Mouse (Mus musculus): Measurements from ENCODE around the gene Serpinb12. TPM values are rescaled to one million over a fixed set of nuclear protein-coding genes. Genes with fewer than 3 reads are reported as not detected.
"Not testable (repeated sequence)": the region's sequence is repeated elsewhere in the genome, so short reads cannot be mapped to it uniquely, and the experiment has no call there.

Serpinb12 gene
- polyA plus RNA-seq (2015; fragmentation: Nextera tagmentation; extraction: Ambion mirVana) = 14.5 and 25.0 TPM in 2 replicates

DNA sequence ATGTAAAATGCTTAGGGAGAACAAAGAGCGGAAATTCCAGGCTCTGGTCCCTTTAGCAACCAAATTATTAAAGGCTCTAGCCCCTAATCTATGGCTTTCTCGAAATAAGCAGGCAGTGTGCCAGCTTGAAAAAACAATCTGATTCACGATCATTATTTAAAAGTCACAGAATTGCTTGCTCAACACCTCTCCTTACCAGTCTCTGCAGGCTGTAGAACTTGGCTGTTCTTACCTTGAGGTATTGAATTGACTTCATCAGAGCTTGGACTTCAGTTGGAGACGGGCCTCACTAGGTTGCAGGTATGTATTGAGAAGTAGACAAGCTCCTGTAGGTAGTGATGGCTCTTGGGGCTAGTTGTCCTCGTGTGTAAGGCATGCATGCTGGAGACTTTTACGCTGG is at the start of gene Serpinb12:
Gene Serpinb12 (plus strand): TSS at position 185 of the 400 bp plus-strand sequence.
- no peak within 1 kb of the TSS for H3K4me3 ChIP-seq (replicated peaks; ENCODE audit: low read length)
- no peaks in the 10 kb centered on the region for H3K27me3 ChIP-seq (ENCODE audit: control insufficient read depth, insufficient read depth, low read length)
- H3K9me3 ChIP-seq (replicated peaks; ENCODE audit: control insufficient read depth, low read length) = no peaks in the 10 kb centered on the region
- ATAC-seq (ENCODE audit: insufficient read depth, low FRiP score) = no peak
- H3K27ac ChIP-seq (ENCODE audit: low read length) = no peak within 1 kb of the TSS
- no peaks in the 10 kb centered on the region for H3K4me1 ChIP-seq (ENCODE audit: control insufficient read depth, insufficient read depth, low read length)
- H3K36me3 ChIP-seq (ENCODE audit: control insufficient read depth, insufficient read depth, low read length) = no peaks in the 10 kb centered on the region
- no peak within 1 kb of the TSS for H3K9ac ChIP-seq (ENCODE audit: low read length)
- 71% methylated on average over 6 of the region's 6 CpGs for WGBS
- H3K4me2 ChIP-seq (ENCODE audit: low read depth, low read length) = no peak within 1 kb of the TSS

DNA sequence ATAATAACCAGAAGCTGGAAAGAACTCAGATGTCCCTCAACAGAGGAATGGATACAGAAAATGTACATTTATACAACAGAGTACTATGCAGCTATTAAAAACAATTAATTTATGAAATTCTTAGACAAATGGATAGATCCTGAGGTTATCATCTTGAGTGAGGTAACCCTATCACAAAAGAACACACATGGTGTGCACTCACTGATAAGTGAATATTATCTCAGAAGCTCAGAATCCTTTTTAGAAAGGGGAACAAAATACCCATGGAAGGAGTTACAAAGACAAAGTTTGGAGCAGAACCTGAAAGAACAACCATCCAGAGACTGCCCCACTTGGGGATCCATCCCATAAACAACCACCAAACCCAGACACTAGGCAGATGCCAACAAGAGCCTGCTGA is 39.1 kb upstream of the Serpinb12 start:
- H3K4me2 ChIP-seq (ENCODE audit: low read depth, low read length); H3K36me3 ChIP-seq (ENCODE audit: control insufficient read depth, insufficient read depth, low read length); ATAC-seq (ENCODE audit: insufficient read depth, low FRiP score); H3K27me3 ChIP-seq (ENCODE audit: control insufficient read depth, insufficient read depth, low read length); H3K27ac ChIP-seq (ENCODE audit: low read length); H3K4me1 ChIP-seq (ENCODE audit: control insufficient read depth, insufficient read depth, low read length); H3K9ac ChIP-seq (ENCODE audit: low read length); H3K4me3 ChIP-seq (replicated peaks; ENCODE audit: low read length); H3K9me3 ChIP-seq (replicated peaks; ENCODE audit: control insufficient read depth, low read length): not testable (repeated sequence)

DNA sequence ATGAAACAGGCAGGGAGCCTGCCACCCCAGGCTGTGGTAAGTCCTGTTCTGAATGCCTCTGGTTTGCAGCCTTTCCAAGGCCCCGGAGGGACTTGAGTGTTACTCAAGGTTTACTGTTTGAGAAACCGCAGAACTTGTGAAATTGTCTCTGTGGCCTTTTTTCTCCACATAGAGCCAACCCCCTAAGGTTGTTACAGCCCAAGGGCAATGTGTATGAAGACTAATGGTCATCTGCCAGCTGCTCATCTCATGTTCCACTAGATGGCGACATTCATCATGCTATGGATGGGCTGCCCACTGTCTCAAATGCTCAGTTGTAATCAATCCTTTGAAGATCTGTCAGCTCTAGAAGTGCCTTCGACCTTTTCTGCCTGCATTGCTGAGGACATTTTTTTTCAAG is 32.8 kb upstream of the Serpinb12 start:
- no peak overlapping the region for H3K9ac ChIP-seq (ENCODE audit: low read length)
- no peaks in the 10 kb centered on the region for H3K36me3 ChIP-seq (ENCODE audit: control insufficient read depth, insufficient read depth, low read length)
- no peaks in the 10 kb centered on the region for H3K4me1 ChIP-seq (ENCODE audit: control insufficient read depth, insufficient read depth, low read length)
- H3K4me3 ChIP-seq (replicated peaks; ENCODE audit: low read length) = no peak overlapping the region
- no peak overlapping the region for H3K27ac ChIP-seq (ENCODE audit: low read length)
- 27% methylated on average over 4 of the region's 4 CpGs for WGBS
- no peak for ATAC-seq (ENCODE audit: insufficient read depth, low FRiP score)
- no peak overlapping the region for H3K4me2 ChIP-seq (ENCODE audit: low read depth, low read length)
- no peaks in the 10 kb centered on the region for H3K27me3 ChIP-seq (ENCODE audit: control insufficient read depth, insufficient read depth, low read length)
- H3K9me3 ChIP-seq (replicated peaks; ENCODE audit: control insufficient read depth, low read length) = no peaks in the 10 kb centered on the region

DNA sequence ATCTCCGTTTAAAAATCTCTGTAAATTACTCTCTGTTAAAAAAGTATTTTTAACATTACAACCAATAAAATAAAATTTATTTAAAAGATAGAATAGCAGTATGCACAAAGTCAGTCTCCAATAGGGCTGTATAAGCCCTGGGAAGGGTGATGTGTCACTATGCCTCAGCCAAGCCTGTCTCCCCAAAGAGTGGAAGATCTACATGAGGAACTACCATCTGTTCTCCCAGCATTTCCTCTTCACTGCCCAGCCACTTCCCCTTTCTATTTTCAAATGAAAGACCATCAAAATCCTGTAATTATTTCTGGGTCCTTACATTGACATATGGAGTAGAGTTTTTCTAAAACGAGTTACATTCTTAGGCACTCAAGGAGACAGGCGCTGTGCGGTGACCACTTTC is 2.3 kb upstream of the Serpinb12 start:
- Histone ChIP-seq H3K9ac (ENCODE audit: low read length) (no peak overlapping the region), H3K36me3 (ENCODE audit: control insufficient read depth, insufficient read depth, low read length) (no peaks in the 10 kb centered on the region), H3K4me3 (replicated peaks; ENCODE audit: low read length) (no peak overlapping the region), H3K4me2 (ENCODE audit: low read depth, low read length) (no peak overlapping the region), H3K9me3 (replicated peaks; ENCODE audit: control insufficient read depth, low read length) (no peaks in the 10 kb centered on the region), H3K27me3 (ENCODE audit: control insufficient read depth, insufficient read depth, low read length) (no peaks in the 10 kb centered on the region), H3K27ac (ENCODE audit: low read length) (peak overlapping the region; percentile 17; the same call in 1 of the 2 replicates), H3K4me1 (ENCODE audit: control insufficient read depth, insufficient read depth, low read length) (no peaks in the 10 kb centered on the region)
- WGBS = 75% methylated on average over 4 of the region's 4 CpGs
- no peak for ATAC-seq (ENCODE audit: insufficient read depth, low FRiP score)

DNA sequence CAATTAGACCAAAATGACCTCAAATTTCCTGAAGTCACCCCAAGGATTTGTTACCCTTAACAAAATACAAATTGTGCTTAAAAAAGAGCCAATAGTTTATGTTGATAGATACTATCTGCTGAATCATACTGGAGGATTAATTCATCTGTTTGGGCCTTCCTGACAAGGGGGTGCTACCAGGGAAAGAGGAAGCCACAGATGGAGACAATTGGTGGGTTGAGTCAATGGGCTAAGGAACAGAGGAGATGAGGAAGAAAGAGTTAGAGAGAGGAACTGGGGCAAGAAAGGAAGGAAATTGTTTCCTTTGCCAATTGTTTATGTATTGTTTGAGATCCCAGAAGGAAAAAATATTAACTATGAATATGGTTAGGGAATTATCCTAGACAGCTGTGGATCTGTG is 591 bp upstream of the Serpinb12 start:
- Histone ChIP-seq H3K27ac (ENCODE audit: low read length) (no peak overlapping the region), H3K9me3 (replicated peaks; ENCODE audit: control insufficient read depth, low read length) (no peaks in the 10 kb centered on the region), H3K9ac (ENCODE audit: low read length) (no peak overlapping the region), H3K27me3 (ENCODE audit: control insufficient read depth, insufficient read depth, low read length) (no peaks in the 10 kb centered on the region), H3K4me2 (ENCODE audit: low read depth, low read length) (no peak overlapping the region), H3K36me3 (ENCODE audit: control insufficient read depth, insufficient read depth, low read length) (no peaks in the 10 kb centered on the region), H3K4me3 (replicated peaks; ENCODE audit: low read length) (no peak overlapping the region), H3K4me1 (ENCODE audit: control insufficient read depth, insufficient read depth, low read length) (no peaks in the 10 kb centered on the region)
- no peak for ATAC-seq (ENCODE audit: insufficient read depth, low FRiP score)

DNA sequence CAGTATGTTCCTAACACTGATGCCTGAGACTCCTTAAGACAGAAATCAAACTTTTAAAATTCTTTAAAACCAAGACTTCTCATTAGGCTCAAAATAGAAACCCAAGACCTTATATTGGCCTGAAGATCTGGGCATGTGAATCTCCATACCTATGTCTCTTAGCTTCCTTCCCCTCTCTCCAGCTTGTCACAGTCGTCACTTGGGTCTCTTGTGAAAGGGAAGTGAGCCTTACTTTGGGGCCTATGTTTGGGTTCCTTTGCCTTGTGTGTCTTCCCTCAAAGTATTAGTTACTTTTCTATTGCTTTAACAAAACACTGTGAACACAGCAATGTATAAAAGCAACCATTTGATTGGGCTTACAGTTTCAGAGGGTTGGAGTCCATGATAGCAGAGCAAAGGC is 13.0 kb downstream of the Serpinb12 start:
- Histone ChIP-seq H3K4me1 (ENCODE audit: control insufficient read depth, insufficient read depth, low read length) (no peaks in the 10 kb centered on the region), H3K27me3 (ENCODE audit: control insufficient read depth, insufficient read depth, low read length) (no peaks in the 10 kb centered on the region), H3K4me3 (replicated peaks; ENCODE audit: low read length) (no peak overlapping the region), H3K9me3 (replicated peaks; ENCODE audit: control insufficient read depth, low read length) (no peaks in the 10 kb centered on the region), H3K4me2 (ENCODE audit: low read depth, low read length) (no peak overlapping the region), H3K36me3 (ENCODE audit: control insufficient read depth, insufficient read depth, low read length) (no peaks in the 10 kb centered on the region), H3K9ac (ENCODE audit: low read length) (no peak overlapping the region), H3K27ac (ENCODE audit: low read length) (no peak overlapping the region)
- WGBS = 57% methylated on average over 1 of the region's 1 CpGs
- ATAC-seq (ENCODE audit: insufficient read depth, low FRiP score) = no peak

DNA sequence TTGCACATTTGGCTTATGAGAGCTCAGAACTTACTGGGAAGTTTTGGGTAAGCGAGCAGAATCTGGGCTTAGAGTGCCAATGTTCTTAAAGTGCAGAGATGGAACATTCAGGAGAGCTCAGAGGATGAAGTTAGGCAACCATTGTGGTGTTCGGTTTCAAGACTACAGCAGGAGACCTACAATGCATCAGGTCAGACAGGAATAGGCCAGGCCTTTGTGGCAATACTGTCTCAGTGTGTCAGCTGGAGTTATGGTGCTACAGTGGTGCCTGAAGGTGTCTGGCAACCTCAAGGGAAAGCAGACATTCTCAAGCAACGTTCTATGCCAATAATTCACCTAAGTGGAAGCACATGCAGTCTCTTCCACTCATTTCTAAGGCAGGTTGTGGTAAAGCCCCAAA is 25.7 kb downstream of the Serpinb12 start:
- no peaks in the 10 kb centered on the region for H3K4me1 ChIP-seq (ENCODE audit: control insufficient read depth, insufficient read depth, low read length)
- 77% methylated on average over 3 of the region's 3 CpGs for WGBS
- no peak overlapping the region for H3K27ac ChIP-seq (ENCODE audit: low read length)
- no peak overlapping the region for H3K4me3 ChIP-seq (replicated peaks; ENCODE audit: low read length)
- no peaks in the 10 kb centered on the region for H3K36me3 ChIP-seq (ENCODE audit: control insufficient read depth, insufficient read depth, low read length)
- ATAC-seq (ENCODE audit: insufficient read depth, low FRiP score) = no peak
- no peaks in the 10 kb centered on the region for H3K9me3 ChIP-seq (replicated peaks; ENCODE audit: control insufficient read depth, low read length)
- H3K27me3 ChIP-seq (ENCODE audit: control insufficient read depth, insufficient read depth, low read length) = no peaks in the 10 kb centered on the region
- H3K9ac ChIP-seq (ENCODE audit: low read length) = no peak overlapping the region
- no peak overlapping the region for H3K4me2 ChIP-seq (ENCODE audit: low read depth, low read length)

DNA sequence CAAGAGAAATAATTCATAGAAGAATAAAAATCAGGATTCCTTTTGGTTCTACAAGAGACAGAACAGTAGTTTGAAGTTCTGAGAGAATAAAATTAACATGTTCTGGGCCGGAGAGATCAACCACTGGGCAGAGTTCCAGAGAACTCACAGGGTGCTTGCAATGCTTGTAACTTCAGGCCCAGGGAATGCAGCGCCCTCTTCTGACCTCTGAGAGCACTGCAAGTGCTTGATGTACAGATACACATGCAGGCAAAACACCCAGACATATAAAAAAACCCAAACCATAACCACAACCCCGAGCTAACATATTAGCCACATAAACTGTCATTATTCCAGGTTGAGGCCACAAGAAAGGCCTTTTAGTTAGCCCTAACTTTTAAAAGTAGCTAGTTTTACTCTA is 26.8 kb downstream of the Serpinb12 start:
- no peak for ATAC-seq (ENCODE audit: insufficient read depth, low FRiP score)
- Histone ChIP-seq H3K27ac (ENCODE audit: low read length) (no peak overlapping the region), H3K4me2 (ENCODE audit: low read depth, low read length) (no peak overlapping the region), H3K4me3 (replicated peaks; ENCODE audit: low read length) (no peak overlapping the region), H3K9ac (ENCODE audit: low read length) (no peak overlapping the region), H3K27me3 (ENCODE audit: control insufficient read depth, insufficient read depth, low read length) (no peaks in the 10 kb centered on the region), H3K9me3 (replicated peaks; ENCODE audit: control insufficient read depth, low read length) (no peaks in the 10 kb centered on the region), H3K4me1 (ENCODE audit: control insufficient read depth, insufficient read depth, low read length) (no peaks in the 10 kb centered on the region), H3K36me3 (ENCODE audit: control insufficient read depth, insufficient read depth, low read length) (no peaks in the 10 kb centered on the region)
- WGBS = 43% methylated on average over 3 of the region's 3 CpGs

DNA sequence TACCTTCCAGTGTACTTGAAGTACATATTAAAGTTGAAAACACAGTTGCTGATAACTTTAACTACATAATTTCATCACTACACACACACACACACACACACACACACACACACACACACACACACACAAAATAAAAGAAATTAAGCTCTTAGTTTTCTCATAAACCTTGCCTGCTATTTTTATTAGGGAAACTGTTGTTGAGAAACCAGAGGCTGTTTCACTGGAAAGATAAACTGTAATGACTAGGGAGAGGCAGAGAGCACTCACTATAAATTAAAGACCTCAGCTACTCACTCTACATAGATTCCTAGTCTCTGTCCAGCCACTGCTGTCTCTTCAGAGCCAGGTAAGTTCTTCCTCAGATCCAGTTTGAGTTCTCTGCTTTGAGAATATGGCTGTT is 46.4 kb downstream of the Serpinb12 start, which contains the start of gene Serpinb13:
Gene Serpinb13 (plus strand): TSS at position 301 of the 400 bp plus-strand sequence.
- no peaks in the 10 kb centered on the region for H3K4me1 ChIP-seq (ENCODE audit: control insufficient read depth, insufficient read depth, low read length)

DNA sequence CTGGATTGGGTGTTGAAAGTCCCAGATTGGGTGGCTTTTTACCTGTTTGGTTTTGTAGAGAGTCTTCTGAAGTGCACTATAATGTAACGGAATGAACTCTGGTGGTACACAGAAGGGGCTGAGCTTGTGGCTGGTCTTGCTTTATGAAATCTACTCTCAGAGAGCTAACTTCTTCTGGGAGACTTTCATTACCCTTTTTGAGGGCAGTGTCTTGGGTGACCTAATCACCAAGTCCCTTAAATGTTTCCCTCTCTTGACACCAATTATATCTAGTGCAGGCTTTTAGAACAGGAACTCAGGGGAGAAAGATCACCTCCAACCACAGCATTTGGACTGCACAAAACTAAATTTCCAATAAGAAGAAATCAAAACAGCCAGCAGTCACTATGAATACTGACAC is 48.8 kb downstream of the Serpinb12 start:
- Histone ChIP-seq H3K27ac (ENCODE audit: low read length) (no peak overlapping the region), H3K4me3 (replicated peaks; ENCODE audit: low read length) (no peak overlapping the region), H3K4me1 (ENCODE audit: control insufficient read depth, insufficient read depth, low read length) (no peaks in the 10 kb centered on the region), H3K36me3 (ENCODE audit: control insufficient read depth, insufficient read depth, low read length) (no peaks in the 10 kb centered on the region), H3K27me3 (ENCODE audit: control insufficient read depth, insufficient read depth, low read length) (no peaks in the 10 kb centered on the region), H3K9ac (ENCODE audit: low read length) (no peak overlapping the region), H3K4me2 (ENCODE audit: low read depth, low read length) (no peak overlapping the region), H3K9me3 (replicated peaks; ENCODE audit: control insufficient read depth, low read length) (no peaks in the 10 kb centered on the region)
- 86% methylated on average over 1 of the region's 1 CpGs for WGBS
- no peak for ATAC-seq (ENCODE audit: insufficient read depth, low FRiP score)

More for the DNA sequence above, 46.4 kb downstream of the Serpinb12 start, which contains the start of gene Serpinb13:
- Histone ChIP-seq H3K4me3 (replicated peaks; ENCODE audit: low read length) (no peak within 1 kb of the TSS), H3K4me2 (ENCODE audit: low read depth, low read length) (no peak within 1 kb of the TSS), H3K27ac (ENCODE audit: low read length) (no peak within 1 kb of the TSS), H3K27me3 (ENCODE audit: control insufficient read depth, insufficient read depth, low read length) (no peaks in the 10 kb centered on the region), H3K9ac (ENCODE audit: low read length) (no peak within 1 kb of the TSS), H3K9me3 (replicated peaks; ENCODE audit: control insufficient read depth, low read length) (no peaks in the 10 kb centered on the region), H3K36me3 (ENCODE audit: control insufficient read depth, insufficient read depth, low read length) (no peaks in the 10 kb centered on the region)
- ATAC-seq (ENCODE audit: insufficient read depth, low FRiP score) = no peak
